Mouse (Mus musculus) layer of hippocampus, postnatal 25 days (tissue): ENCODE measurements at regions not wholly inside any gene's neighbourhood (a gene's known extent, or its start where the extent isn't known, plus 50 kb on each side); places are given as distances from the start of the nearest gene placed in this dataset.

ENCODE experiments used
- DNase-seq, 2 experiments: peaks; one replicate each; pipeline ENCODE4 v3.0.0; 2022; ENCODE audit warnings: mixed read lengths in 2 of 2, low spot score in 1 of 2; ENCODE audit errors: extremely low spot score in 1 of 2

GRCm38 (mm10) chr7:83235659-83236058 is 349.1 kb upstream of the Tmc3 start:
- peak in 1 of 2 experiments; percentile 8 for DNase-seq

DNA sequence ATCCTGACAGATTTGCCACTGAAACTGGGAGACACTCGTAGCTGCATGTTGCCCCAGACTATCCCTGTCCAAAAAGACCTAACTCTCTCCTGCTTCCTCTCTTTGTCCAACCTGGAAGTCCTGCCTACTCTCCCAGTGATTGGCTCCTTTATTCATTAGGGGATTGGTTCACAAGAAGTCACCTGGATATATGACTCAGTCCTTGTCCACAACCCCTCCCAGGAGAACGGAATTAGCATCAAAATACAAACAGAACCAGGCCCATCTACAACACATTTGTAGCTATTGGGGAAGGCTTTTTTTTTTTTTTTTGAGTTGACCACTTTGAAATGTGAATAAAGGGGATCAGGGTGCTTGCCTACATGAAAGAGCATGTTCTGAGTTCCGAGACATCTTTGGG is 347.4 kb upstream of the Tmc3 start:
- DNase-seq: no peak

DNA sequence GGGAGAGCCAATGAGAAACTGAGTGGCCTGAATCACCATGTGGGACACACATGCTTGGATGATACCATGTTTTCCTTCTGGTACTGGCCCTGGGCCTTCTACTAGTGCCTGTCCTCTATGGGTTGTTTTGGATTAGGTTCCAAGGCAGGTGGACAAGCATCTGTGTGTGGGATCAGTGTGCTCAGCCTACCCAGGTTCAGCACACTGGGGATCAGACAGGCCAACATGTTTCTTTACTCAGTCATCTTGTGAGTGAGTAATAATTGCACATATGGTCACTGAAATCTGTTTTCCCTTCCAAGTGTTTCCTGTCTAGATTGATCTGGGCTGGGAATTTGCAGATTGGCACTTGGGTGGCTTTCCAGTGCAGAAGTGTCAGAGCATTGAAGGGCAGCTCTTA is 346.6 kb upstream of the Tmc3 start:
- peak in 1 of 2 experiments; percentile 39 for DNase-seq

DNA sequence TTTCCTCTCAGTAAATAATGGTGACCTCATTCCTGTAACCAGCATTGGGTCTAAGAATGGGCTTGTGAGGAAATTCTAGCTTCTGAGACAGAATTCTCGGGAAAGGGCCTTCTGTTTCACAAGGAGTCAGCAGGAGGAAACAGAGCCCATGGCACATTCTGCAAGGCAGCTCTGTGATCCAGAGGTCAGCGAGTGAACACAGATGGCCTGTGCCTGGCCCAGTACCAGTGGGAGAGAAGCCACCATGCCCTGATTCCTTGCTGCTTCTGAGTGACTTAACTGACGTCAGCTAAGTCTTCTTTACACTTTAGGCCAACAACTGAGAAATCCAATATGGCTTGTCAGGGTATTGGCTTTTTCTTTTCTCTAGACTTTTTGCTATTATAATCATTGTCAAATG is 342.5 kb upstream of the Tmc3 start:
- DNase-seq: no peak

DNA sequence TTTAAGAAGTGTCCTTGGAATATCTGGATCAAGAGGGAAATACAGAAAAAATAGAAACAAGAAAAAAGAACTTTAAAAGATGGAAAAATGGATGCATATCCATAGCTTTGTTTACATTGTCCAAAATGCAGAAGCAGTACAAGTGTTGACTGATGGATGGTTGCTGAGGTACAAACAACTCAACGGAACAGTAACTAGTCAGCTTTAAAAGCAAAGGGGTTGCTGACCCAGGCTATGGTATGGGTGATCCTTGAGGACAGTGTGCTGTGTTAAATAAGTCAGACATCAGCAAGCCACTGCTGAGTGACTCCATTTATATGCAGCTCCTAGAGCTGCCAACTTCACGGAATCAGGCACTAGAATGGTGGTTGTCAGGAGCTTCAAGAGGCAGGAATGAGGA is 338.9 kb upstream of the Tmc3 start:
- DNase-seq: no peak

DNA sequence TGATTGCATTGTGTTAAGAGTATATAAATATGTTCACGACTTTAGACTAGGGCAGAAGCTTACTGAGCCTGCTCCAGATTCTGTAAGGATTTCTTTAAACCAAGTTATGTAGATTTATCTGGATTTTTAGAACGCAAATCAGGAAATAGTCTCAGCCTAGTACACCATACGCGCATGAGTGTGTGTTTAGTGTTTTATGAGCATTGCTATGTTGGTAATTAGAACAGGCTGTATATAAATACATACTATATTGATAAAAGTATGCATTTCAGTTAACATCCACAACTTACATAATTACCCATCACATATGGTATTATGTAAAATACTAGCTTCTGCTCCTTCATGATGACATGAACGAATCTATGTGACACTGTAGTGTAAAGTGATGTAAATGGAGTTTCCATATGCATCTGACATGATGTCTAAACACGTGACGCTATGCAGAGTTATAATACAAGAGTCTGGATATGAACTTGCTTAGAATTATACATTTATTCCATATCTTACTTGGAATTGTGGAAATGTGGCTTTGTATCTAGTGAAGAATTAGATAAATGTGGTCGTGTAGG is 332.6 kb upstream of the Tmc3 start:
- no peak for DNase-seq

DNA sequence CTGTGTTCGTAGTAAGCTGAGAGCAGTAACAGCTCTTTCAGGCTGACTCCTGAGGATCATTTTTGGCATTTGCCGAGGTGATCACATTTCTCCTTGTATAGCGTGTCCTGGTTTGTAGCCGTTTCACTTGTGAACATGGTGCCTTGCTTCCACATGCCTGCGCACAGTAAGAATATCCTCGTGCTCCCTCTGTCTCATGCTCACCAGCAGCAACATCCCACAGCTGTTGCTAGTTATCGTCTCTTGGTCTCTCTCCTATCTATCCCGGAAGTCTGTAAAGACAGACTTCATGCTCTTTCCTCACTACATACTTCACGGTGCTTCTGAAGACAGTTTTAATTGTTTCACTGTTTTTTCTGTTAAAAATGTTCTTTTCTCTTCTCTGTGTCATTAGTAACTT is 331.7 kb upstream of the Tmc3 start:
- no peak for DNase-seq

DNA sequence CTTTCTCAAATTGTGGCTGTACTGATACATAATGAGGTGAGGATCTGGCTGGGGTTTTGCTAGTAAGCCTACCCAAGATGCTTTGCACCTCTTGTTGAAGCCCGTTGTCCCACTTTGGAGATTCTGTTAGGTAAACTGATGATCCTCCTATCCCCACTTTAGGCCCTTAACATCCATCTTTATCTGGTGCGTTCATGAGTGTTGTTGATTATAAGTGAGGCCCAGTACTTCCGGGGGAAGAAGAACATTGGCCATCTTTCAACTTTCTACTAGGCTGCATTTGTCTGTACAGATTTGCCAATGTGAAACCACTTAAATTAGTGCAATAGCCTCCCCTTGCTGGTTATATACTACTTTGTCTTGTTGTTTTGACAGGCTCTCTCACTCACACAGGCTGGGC is 331.3 kb upstream of the Tmc3 start:
- DNase-seq: no peak

DNA sequence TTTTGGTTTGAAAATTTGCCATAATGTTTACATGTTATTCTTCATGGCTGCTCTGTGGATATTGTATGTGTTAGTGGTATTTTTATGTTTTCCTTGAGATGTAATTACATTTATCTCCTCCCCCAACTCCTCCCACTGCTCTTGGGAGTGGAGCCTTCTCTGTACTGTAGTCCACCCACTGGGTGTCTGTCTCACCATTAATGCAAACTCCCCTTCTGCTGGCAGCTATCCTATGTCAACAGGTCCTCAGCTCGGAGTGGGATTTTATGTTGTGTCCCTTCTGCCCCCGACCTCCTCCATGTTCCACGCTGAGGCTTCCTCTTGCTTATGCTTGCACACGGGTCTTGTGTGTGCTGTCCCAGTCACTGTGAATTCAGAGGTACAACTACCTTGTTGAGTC is 330.3 kb upstream of the Tmc3 start:
- no peak for DNase-seq

DNA sequence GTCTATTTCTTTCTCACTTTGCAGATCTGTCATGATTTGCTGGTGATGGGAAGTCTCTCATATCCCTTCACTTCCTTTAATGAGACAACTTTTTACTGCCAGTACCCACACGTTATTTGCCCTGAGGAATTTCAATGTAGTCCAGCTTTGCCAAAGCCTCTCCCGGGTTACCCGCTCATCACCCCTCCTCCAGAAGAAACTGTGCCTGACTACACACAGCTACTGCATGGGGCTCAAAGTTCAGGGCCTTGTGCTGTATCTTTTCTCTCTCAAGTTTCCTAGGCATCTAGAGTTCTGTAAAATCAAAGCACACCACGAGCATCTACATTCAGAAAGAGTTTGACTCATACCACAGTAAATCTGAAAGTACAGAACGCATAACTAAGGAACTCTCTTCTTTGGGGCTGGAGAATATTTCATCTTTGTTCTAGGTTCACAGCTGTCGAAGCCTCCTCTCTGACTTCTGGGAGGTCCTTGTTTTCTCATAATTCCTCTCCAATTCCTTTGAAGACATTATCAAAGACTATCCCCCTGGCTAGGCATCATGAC is 328.4 kb upstream of the Tmc3 start:
- no peak for DNase-seq

GRCm38 (mm10) chr7:83258363-83258916 is 326.3 kb upstream of the Tmc3 start:
- DNase-seq: no peak

- no peak for DNase-seq
Observed at GRCm38 (mm10) chr7:83261489-83261888, 323.2 kb upstream of the Tmc3 start.

DNA sequence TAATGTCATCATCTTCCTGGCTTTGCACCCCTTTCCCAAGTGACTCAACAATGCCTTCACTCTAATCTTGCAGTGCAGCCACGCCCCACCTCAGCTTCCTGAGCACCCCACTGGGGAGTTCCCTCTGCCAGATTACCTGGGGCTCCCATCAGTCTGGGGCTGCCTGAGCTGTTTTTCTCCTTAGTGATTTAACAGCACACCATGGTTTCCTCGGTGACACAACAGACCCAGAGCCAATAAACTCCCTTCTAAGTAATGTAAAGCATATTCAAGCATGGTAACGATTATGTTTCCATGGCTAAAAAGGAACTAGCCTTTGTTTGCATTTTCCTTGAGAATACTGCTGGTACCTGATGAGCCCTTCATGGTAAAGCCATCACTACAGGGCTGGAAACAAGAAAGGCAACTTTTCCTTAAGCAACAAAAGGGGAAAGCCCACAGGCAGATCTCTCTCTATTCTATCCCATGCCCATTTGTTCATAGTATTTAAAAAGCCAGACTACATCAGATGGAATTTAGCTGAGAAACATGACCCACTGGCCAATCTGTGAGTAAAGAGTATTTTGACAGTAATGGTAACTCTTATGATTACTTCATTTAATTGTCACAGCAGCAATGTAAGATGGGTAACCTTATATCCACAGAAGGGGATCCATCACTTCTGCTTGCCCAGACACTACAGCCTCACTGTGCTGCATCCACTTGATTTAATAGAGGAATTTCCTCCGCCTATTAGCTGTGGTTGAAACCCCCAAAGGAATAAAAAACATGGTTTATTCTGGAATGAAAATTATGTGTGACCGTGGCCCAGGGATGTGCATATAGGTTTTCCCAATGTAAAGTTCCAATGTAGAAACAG is 294.6 kb upstream of the Tmc3 start:
- DNase-seq: no peak

DNA sequence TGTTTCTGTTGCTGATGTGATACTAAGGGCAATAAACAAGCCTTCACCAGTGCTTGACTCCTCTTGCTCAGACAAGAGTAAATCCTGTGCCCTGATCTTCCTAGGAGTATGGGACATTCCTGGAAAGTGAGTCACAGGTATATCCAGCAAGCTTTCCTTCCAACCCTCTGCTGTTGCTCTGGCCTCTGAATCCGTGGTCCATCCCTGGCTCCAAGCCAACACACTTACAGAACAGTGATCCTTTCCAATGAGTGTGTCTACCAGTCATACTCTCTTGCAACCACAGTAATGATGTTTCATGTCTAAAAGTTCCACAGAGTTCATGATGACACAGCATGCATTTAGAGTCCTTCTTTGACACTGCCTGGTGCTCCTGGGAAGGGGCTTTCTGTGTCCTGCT is 277.6 kb upstream of the Tmc3 start:
- no peak for DNase-seq

DNA sequence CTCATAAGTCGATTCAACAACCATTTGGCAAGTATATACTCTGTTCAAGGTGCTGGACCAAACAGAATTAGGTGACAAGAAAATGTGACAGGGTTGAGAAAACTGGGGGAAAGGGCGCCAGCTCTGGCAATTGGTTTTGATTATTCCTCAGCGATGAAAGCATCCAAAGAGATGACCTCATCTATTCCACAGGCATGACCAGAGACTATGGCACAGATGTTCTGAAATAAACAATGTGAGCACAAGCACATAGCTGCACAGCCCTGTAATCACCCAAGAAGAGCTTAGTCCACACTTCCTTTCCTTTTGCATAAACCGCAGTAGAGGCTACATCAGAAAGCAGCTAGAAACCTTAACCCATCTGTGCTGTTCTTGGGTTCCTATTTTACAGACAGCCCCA is 272.6 kb upstream of the Tmc3 start:
- no peak for DNase-seq

DNA sequence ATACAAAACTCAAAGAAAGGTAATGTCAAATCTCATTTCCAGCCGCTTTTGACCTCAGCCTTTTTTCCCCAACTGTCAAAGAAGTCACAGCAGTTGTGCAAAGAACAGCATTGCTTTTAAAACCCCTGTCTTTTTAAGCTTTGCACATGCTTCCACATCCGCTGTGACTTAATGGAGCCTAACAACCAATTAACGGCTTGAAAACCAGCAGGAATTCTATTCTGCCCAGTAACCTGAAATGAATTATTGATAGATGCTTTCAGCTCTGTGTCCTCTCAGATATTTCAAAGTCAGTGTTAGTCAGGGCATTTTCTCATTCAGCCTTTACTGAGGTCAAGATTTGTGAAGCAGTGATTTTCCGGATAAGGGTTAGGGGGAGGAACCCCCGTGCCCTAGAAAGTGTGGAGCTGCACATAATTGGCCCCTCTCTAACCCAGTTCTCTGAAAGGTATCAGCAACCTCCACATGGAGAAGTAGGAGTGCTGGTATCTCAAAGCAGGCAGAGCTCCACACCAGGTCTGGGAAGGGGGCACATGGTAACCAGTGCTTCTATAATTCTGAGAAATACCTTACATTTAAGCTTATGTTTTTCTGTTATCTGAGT is 254.8 kb upstream of the Tmc3 start:
- DNase-seq: no peak

DNA sequence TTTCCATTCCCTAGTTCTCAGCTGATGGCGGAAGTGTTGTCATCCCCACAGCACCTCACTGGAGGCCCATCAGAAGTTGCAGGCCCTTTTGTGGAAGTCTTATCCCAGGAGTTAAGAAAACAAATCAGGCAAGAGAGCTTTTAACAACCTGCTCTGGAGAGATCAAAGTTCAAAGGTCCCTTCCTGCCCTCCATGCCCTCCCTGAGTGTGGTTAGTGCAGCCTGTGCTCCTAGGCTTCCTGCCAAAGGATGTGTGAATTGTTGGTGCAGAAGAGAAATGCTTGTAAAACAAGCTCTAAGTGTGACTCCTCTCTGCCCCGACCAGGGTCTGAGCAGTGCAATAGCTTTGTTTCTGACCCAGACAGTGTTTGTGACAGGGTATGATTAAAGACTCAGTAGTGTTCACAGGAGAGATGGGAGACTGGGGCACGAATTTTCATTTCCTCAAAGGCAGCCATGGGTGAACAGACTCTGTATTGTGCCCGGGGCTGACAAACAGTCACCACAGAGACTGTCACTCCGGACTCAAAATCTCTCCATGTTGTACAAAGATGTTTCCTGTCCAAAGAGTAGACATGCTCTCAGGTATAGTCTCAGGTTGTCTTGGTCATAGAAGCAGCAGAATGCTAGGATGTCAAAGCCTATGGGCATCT is 237.5 kb upstream of the Tmc3 start:
- no peak for DNase-seq

DNA sequence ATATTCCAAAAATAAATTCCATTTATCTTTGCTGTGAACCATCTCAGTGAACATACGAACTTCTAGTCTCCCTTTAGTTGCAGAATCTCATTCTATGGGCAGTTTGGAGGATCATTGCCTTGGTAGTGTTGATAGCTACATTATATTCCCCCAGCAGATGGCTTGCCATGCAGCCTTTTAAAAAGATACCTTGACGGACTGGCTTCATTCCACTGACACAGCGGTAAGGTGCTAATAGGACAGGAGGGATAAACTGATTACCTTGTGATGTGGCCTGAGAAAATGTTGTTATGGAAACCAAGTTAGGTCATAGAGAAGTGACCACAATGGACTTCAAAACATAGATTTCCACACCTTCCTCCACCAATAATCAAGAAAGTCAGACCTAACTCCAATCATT is 215.5 kb upstream of the Tmc3 start:
- no peak for DNase-seq

- DNase-seq: no peak
Observed at GRCm38 (mm10) chr7:83369605-83370004, 215.1 kb upstream of the Tmc3 start.

DNA sequence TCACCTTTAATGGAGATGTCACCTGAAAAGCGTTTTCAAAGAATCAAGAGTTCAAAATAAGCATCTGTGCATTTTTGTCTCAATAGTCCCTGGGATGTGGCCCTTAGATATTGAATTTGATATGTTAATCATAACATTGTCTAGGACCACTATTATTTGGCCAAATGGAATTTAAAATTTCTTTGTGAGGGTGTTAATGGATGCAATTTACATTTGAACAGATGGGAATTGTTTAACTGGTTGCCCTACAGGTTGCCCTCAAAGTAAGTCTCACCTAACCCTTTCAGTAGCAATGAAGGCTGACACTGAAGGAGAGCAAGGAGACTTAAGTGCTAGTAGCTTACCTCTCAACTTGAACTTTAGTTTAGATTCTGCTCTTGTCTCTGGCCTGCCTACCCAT is 207.9 kb upstream of the Tmc3 start:
- DNase-seq: no peak
